20 mouse cellular contexts compared by ENCODE assay signal in genomic region chr7:112135161-112135560, GRCm38 (mm10). TPM values are rescaled to one million over a fixed set of nuclear protein-coding genes. Genes with fewer than 3 reads are reported as not detected.
DNase-seq lines count a peak whose midpoint lies in the region; TF ChIP-seq lines count a peak whose summit lies in the region.
"Had no signal": no experiment of that assay in that cellular context is flagged by ENCODE, and none has a peak within 500 bp of the region (broad histone marks: within the 10 kb centered on the region; RNA-seq: fewer than 3 reads in every experiment).

No protein-coding gene starts in this region.

- no peak for TF ChIP-seq CTCF in embryonic fibroblast, embryonic 13.5 days (IDR thresholded peaks at IDR 0.05; ENCODE audit: borderline replicate concordance, insufficient read depth, low read length)

- DNase-seq in 3T3-L1 (ENCODE audit: low read depth, low spot score) (peak; percentile 66), NIH3T3 (ENCODE audit: low read depth) (peak; percentile 73)
- DNase-seq in adrenal gland, postnatal 25 days: no peak
- no peak for DNase-seq in heart, postnatal 14 days
- DNase-seq in layer of hippocampus, postnatal 10 days (ENCODE audit: low spot score in 2 of 2): no peak
- DNase-seq: adrenal gland, adult 2 months; adrenal gland, adult 8-10 months; adrenal gland, postnatal 10 days; adrenal gland, postnatal 14 days; adrenal gland, postnatal 36 days; B cell, adult 2 months; cerebellum, adult 11 months; cerebellum, adult 11-12 months; cerebellum, adult 18-20 months; cerebellum, adult 2 months; cerebellum, adult 8-10 months; cerebellum, adult 9-10 months had no signal

- H3K4me3 ChIP-seq in embryonic fibroblast, embryonic 13.5 days (ENCODE audit: insufficient read depth, low read length): no peak overlapping the region

- H3K27ac ChIP-seq in embryonic fibroblast, embryonic 13.5 days (ENCODE audit: insufficient read depth, low read length): peak overlapping the region; percentile 91

- TF ChIP-seq POLR2A in embryonic fibroblast, embryonic 13.5 days (IDR thresholded peaks at IDR 0.05; ENCODE audit: low read depth, low read length): no peak

- H3K4me1 ChIP-seq in embryonic fibroblast, embryonic 13.5 days (ENCODE audit: control insufficient read depth, insufficient read depth, low read length): peaks cover 27% of the 10 kb centered on the region

- intact Hi-C loops in heart, postnatal 14 days (cut with DNase I): no loop called here

RNA-seq across cellular contexts. Expression of gene Dkk3, which starts 23.7 kb away (rescaled TPM):
- polyA plus RNA-seq in embryonic fibroblast, embryonic 13.5 days (2011; ENCODE audit: insufficient read length, low read depth, missing spikeins): 130 and 148 TPM in 2 replicates
- 11.5 and 12.6 TPM in 2 replicates for total RNA-seq in adrenal gland, postnatal 25 days (2021)
- 10 to 100 TPM; 21.3 to 48.5 TPM for total RNA-seq in heart, postnatal 14 days (2021)
- 100 to 1,000 TPM; 137 to 138 TPM for total RNA-seq in layer of hippocampus, postnatal 10 days (2021)
- total RNA-seq: MEL had no signal
- polyA plus RNA-seq: G1E had no signal

Comparison
In these comparisons a context has a peak if more than half of its experiments do, and no peak if none do; other contexts are left out.
1. DNase-seq: peak in 3T3-L1 (single experiment) and NIH3T3 (single experiment); none in adrenal gland, postnatal 25 days (single experiment), heart, postnatal 14 days (0 of 2) and layer of hippocampus, postnatal 10 days (0 of 2).